Mouse (Mus musculus): ENCODE results near the gene Lrrk1. TPM values are rescaled to one million over a fixed set of nuclear protein-coding genes. Genes with fewer than 3 reads are reported as not detected.

Lrrk1 gene
- polyA plus RNA-seq, 1 experiment from 2014 or later, result 1.7 TPM

- no peaks in the 10 kb centered on the region for H3K27me3 ChIP-seq (replicated peaks; ENCODE audit: control insufficient read depth, insufficient read depth, low read length)
- DNase-seq (ENCODE audit: low spot score) (no peak), ATAC-seq (no peak)
- H3K4me3 ChIP-seq (ENCODE audit: low read depth, low read length), result no peak overlapping the region
- H3K36me3 ChIP-seq (ENCODE audit: control insufficient read depth, insufficient read depth, low read length), result no peaks in the 10 kb centered on the region
- H3K9me3 ChIP-seq (replicated peaks; ENCODE audit: control insufficient read depth, low read length), result no peaks in the 10 kb centered on the region
- no peak overlapping the region for H3K27ac ChIP-seq (ENCODE audit: low read depth, low read length)
- H3K4me1 ChIP-seq (ENCODE audit: control insufficient read depth, insufficient read depth, low read length), result no peaks in the 10 kb centered on the region
- no peak overlapping the region for H3K9ac ChIP-seq (ENCODE audit: low read length)
- no peak overlapping the region for H3K4me2 ChIP-seq (ENCODE audit: low read length)
- 94% methylated on average over 14 of the region's 14 CpGs for WGBS
Measured at GRCm38 (mm10) chr7:66303922-66304660, 84.1 kb downstream of the Lrrk1 start.

GRCm38 (mm10) chr7:66301486-66301885, 86.7 kb downstream of the Lrrk1 start:
- H3K4me2 ChIP-seq (ENCODE audit: low read length), result no peak overlapping the region
- no peaks in the 10 kb centered on the region for H3K27me3 ChIP-seq (replicated peaks; ENCODE audit: control insufficient read depth, insufficient read depth, low read length)
- peaks cover 4% of the 10 kb centered on the region; the same call in 1 of the 2 replicates for H3K4me1 ChIP-seq (ENCODE audit: control insufficient read depth, insufficient read depth, low read length)
- no peaks in the 10 kb centered on the region for H3K9me3 ChIP-seq (replicated peaks; ENCODE audit: control insufficient read depth, low read length)
- no peak for DNase-seq (ENCODE audit: low spot score)
- H3K36me3 ChIP-seq (ENCODE audit: control insufficient read depth, insufficient read depth, low read length), result no peaks in the 10 kb centered on the region
- H3K4me3 ChIP-seq (ENCODE audit: low read depth, low read length), result no peak overlapping the region
- H3K27ac ChIP-seq (ENCODE audit: low read depth, low read length), result no peak overlapping the region
- 70% methylated on average over 4 of the region's 4 CpGs for WGBS
- no peak for ATAC-seq
- H3K9ac ChIP-seq (ENCODE audit: low read length), result no peak overlapping the region

- DNase-seq (ENCODE audit: low spot score), result peak; percentile 90
- H3K9ac ChIP-seq (ENCODE audit: low read length), result no peak overlapping the region
- H3K4me3 ChIP-seq (ENCODE audit: low read depth, low read length), result no peak overlapping the region
- no peaks in the 10 kb centered on the region for H3K36me3 ChIP-seq (ENCODE audit: control insufficient read depth, insufficient read depth, low read length)
- ATAC-seq, result peak; percentile 82
- H3K9me3 ChIP-seq (replicated peaks; ENCODE audit: control insufficient read depth, low read length), result no peaks in the 10 kb centered on the region
- no peak overlapping the region for H3K27ac ChIP-seq (ENCODE audit: low read depth, low read length)
- no peak overlapping the region for H3K4me2 ChIP-seq (ENCODE audit: low read length)
- WGBS, result 8% methylated on average over 5 of the region's 5 CpGs
- H3K4me1 ChIP-seq (ENCODE audit: control insufficient read depth, insufficient read depth, low read length), result peaks cover 4% of the 10 kb centered on the region; the same call in 1 of the 2 replicates
- H3K27me3 ChIP-seq (replicated peaks; ENCODE audit: control insufficient read depth, insufficient read depth, low read length), result no peaks in the 10 kb centered on the region
Measured at GRCm38 (mm10) chr7:66300680-66301079, 87.5 kb downstream of the Lrrk1 start.

- no peak overlapping the region for H3K9ac ChIP-seq (ENCODE audit: low read length)
- WGBS, result 62% methylated on average over 9 of the region's 9 CpGs
Measured at GRCm38 (mm10) chr7:66297656-66298021, 90.5 kb downstream of the Lrrk1 start.

GRCm38 (mm10) chr7:66296921-66297655, 91.1 kb downstream of the Lrrk1 start:
- H3K36me3 ChIP-seq (ENCODE audit: control insufficient read depth, insufficient read depth, low read length), result no peaks in the 10 kb centered on the region
- H3K9ac ChIP-seq (ENCODE audit: low read length), result no peak overlapping the region
- H3K4me1 ChIP-seq (ENCODE audit: control insufficient read depth, insufficient read depth, low read length), result peaks cover 4% of the 10 kb centered on the region; the same call in 1 of the 2 replicates
- no peaks in the 10 kb centered on the region for H3K27me3 ChIP-seq (replicated peaks; ENCODE audit: control insufficient read depth, insufficient read depth, low read length)
- H3K9me3 ChIP-seq (replicated peaks; ENCODE audit: control insufficient read depth, low read length), result no peaks in the 10 kb centered on the region
- 16% methylated on average over 12 of the region's 12 CpGs for WGBS
- H3K4me2 ChIP-seq (ENCODE audit: low read length), result peak overlapping the region; percentile 23; the same call in 1 of the 2 replicates
- peak; percentile 62 for DNase-seq (ENCODE audit: low spot score)
- peak; percentile 16; the same call in 1 of the 2 replicates for ATAC-seq
- no peak overlapping the region for H3K4me3 ChIP-seq (ENCODE audit: low read depth, low read length)
- no peak overlapping the region for H3K27ac ChIP-seq (ENCODE audit: low read depth, low read length)

More at GRCm38 (mm10) chr7:66297656-66298021, 90.5 kb downstream of the Lrrk1 start:
- DNase-seq (ENCODE audit: low spot score) (no peak), ATAC-seq (no peak)
- H3K4me2 ChIP-seq (ENCODE audit: low read length), result no peak overlapping the region
- no peaks in the 10 kb centered on the region for H3K27me3 ChIP-seq (replicated peaks; ENCODE audit: control insufficient read depth, insufficient read depth, low read length)
- no peaks in the 10 kb centered on the region for H3K36me3 ChIP-seq (ENCODE audit: control insufficient read depth, insufficient read depth, low read length)
- no peaks in the 10 kb centered on the region for H3K9me3 ChIP-seq (replicated peaks; ENCODE audit: control insufficient read depth, low read length)
- no peak overlapping the region for H3K27ac ChIP-seq (ENCODE audit: low read depth, low read length)
- H3K4me1 ChIP-seq (ENCODE audit: control insufficient read depth, insufficient read depth, low read length), result peaks cover 4% of the 10 kb centered on the region; the same call in 1 of the 2 replicates
- no peak overlapping the region for H3K4me3 ChIP-seq (ENCODE audit: low read depth, low read length)

GRCm38 (mm10) chr7:66292552-66293376, 95.4 kb downstream of the Lrrk1 start:
- Histone ChIP-seq H3K36me3 (ENCODE audit: control insufficient read depth, insufficient read depth, low read length) (no peaks in the 10 kb centered on the region), H3K27ac (ENCODE audit: low read depth, low read length) (no peak overlapping the region), H3K4me1 (ENCODE audit: control insufficient read depth, insufficient read depth, low read length) (peaks cover 4% of the 10 kb centered on the region; the same call in 1 of the 2 replicates), H3K9ac (ENCODE audit: low read length) (no peak overlapping the region), H3K4me2 (ENCODE audit: low read length) (no peak overlapping the region), H3K27me3 (replicated peaks; ENCODE audit: control insufficient read depth, insufficient read depth, low read length) (no peaks in the 10 kb centered on the region), H3K9me3 (replicated peaks; ENCODE audit: control insufficient read depth, low read length) (no peaks in the 10 kb centered on the region), H3K4me3 (ENCODE audit: low read depth, low read length) (no peak overlapping the region)
- ATAC-seq, result no peak
- no peak for DNase-seq (ENCODE audit: low spot score)
- 61% methylated on average over 19 of the region's 19 CpGs for WGBS

GRCm38 (mm10) chr7:66292010-66292409, 96.1 kb downstream of the Lrrk1 start:
- Histone ChIP-seq H3K9me3 (replicated peaks; ENCODE audit: control insufficient read depth, low read length) (no peaks in the 10 kb centered on the region), H3K4me3 (ENCODE audit: low read depth, low read length) (no peak overlapping the region), H3K9ac (ENCODE audit: low read length) (no peak overlapping the region), H3K4me2 (ENCODE audit: low read length) (no peak overlapping the region), H3K27ac (ENCODE audit: low read depth, low read length) (no peak overlapping the region), H3K36me3 (ENCODE audit: control insufficient read depth, insufficient read depth, low read length) (no peaks in the 10 kb centered on the region), H3K27me3 (replicated peaks; ENCODE audit: control insufficient read depth, insufficient read depth, low read length) (no peaks in the 10 kb centered on the region), H3K4me1 (ENCODE audit: control insufficient read depth, insufficient read depth, low read length) (peaks cover 3% of the 10 kb centered on the region; the same call in 1 of the 2 replicates)
- ATAC-seq, result no peak
- DNase-seq (ENCODE audit: low spot score), result no peak
- WGBS, result 92% methylated on average over 8 of the region's 8 CpGs

- WGBS, result 17% methylated on average over 10 of the region's 10 CpGs
- Histone ChIP-seq H3K4me2 (ENCODE audit: low read length) (no peak overlapping the region), H3K9ac (ENCODE audit: low read length) (no peak overlapping the region), H3K27me3 (replicated peaks; ENCODE audit: control insufficient read depth, insufficient read depth, low read length) (no peaks in the 10 kb centered on the region), H3K4me3 (ENCODE audit: low read depth, low read length) (no peak overlapping the region), H3K4me1 (ENCODE audit: control insufficient read depth, insufficient read depth, low read length) (0 out of 2 replicates have a peak, but pooled peaks cover 5% of the 10 kb centered on the region), H3K27ac (ENCODE audit: low read depth, low read length) (no peak overlapping the region), H3K9me3 (replicated peaks; ENCODE audit: control insufficient read depth, low read length) (no peaks in the 10 kb centered on the region), H3K36me3 (ENCODE audit: control insufficient read depth, insufficient read depth, low read length) (no peaks in the 10 kb centered on the region)
- ATAC-seq (peak; percentile 37; the same call in 1 of the 2 replicates), DNase-seq (ENCODE audit: low spot score) (no peak)
Measured at GRCm38 (mm10) chr7:66282984-66283612, 105.1 kb downstream of the Lrrk1 start.
